Mouse (Mus musculus): ENCODE data around the gene Lpar1.

GRCm38 (mm10) chr4:58534726-58535350 is 18.9 kb downstream of the Lpar1 start:
- TF ChIP-seq GATA1 (IDR thresholded peaks at IDR 0.05; ENCODE audit: borderline replicate concordance, low read length) (no peak), FLI1 (IDR thresholded peaks at IDR 0.05; ENCODE audit: low read length) (no peak)

Data from megakaryocyte, embryonic 14.5 days (primary cell).